Mouse (Mus musculus): ENCODE results near the gene Coq8b. TPM values are rescaled to one million over a fixed set of nuclear protein-coding genes. Genes with fewer than 3 reads are reported as not detected.
"Not testable (repeated sequence)": the region's sequence is repeated elsewhere in the genome, so short reads cannot be mapped to it uniquely, and the experiment has no call there.

Gene Coq8b
- total RNA-seq, 1 experiment = 12.8 TPM

DNA sequence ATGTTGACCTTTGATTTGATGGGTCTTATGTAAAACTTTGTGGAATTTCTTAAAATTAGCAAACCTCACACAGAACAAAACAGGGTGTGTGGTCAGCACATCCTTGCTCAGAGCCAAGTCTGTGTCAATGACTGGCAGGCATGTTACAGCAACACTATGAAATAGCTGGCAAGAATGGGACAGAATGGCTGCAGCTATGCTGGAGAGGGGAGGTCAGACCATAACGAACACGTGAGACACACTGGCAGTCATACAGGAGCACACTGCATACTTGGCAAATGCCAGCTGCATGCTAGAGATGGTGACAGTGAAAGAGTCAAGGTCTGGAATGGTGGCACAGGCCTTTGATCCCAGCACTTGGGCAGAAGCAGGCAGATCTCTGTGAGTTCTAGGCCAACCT is 2.9 kb downstream of the Coq8b start:
- no peak overlapping the region for H3K9ac ChIP-seq (ENCODE audit: insufficient read depth, low read depth, low read length, poor library complexity, severe bottlenecking)
- no peak overlapping the region for H3K4me3 ChIP-seq (ENCODE audit: insufficient read depth in 1 of 2, low read depth in 1 of 2, low read length in 2 of 2, poor library complexity in 1 of 2, severe bottlenecking in 1 of 2)
- DNase-seq (ENCODE audit: low read depth, low spot score) = no peak
- peaks cover 5 to 17% of the 10 kb centered on the region in 2 experiments; a peak in 3 of 4 replicates for H3K4me1 ChIP-seq (ENCODE audit: control insufficient read depth in 2 of 2, insufficient read depth in 2 of 2, low read length in 2 of 2, poor library complexity in 1 of 2)
- H3K27ac ChIP-seq (ENCODE audit: insufficient read depth, low read depth, low read length, poor library complexity, severe bottlenecking) = no peak overlapping the region
- H3K9me3 ChIP-seq (ENCODE audit: control insufficient read depth, insufficient read depth, low read depth, low read length) = no peaks in the 10 kb centered on the region
- no peak for TF ChIP-seq ZC3H11A (IDR thresholded peaks at IDR 0.05; ENCODE audit: borderline replicate concordance, low read depth, low read length)
- TF ChIP-seq ZNF384 (IDR thresholded peaks at IDR 0.05; ENCODE audit: low read depth, low read length) = no peak
- no peak for TF ChIP-seq MAFK (IDR thresholded peaks at IDR 0.05; ENCODE audit: insufficient read depth, low read depth, low read length)
- TF ChIP-seq HCFC1 (IDR thresholded peaks at IDR 0.05; ENCODE audit: borderline replicate concordance, insufficient read depth, low read length) = no peak
- no peak for TF ChIP-seq CHD2 (IDR thresholded peaks at IDR 0.05; ENCODE audit: low read depth, low read length)
- no peaks in the 10 kb centered on the region; the same call in 1 of the 2 replicates for H3K36me3 ChIP-seq (ENCODE audit: control insufficient read depth, insufficient read depth, low read length, poor library complexity, severe bottlenecking)
- in situ Hi-C loops (cut with MboI; ENCODE audit: low sequenced_read_pairs in 2 of 2, unreplicated experiment in 2 of 2) = no loop called here

DNA sequence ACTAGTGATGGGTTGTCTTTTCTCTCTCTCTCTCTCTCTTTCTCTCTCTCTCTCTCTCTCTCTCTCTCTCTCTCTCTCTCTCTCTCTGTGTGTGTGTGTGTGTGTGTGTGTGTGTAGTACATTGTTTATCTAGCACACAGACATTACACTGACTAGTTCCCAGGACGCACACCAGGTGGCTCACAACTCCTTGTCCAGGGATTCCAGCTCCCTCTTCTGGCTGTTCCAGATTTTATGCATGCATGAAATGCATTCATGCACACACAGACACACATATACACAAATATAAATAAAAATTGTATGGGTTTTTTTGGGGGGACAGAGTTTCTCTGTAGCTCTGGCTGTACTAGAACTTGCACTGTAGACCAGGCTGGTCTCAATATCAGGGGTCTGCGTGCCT is 4.7 kb downstream of the Coq8b start:
- DNase-seq (ENCODE audit: low read depth, low spot score) = no peak
- TF ChIP-seq ZNF384 (IDR thresholded peaks at IDR 0.05; ENCODE audit: low read depth, low read length) (no peak), MAFK (IDR thresholded peaks at IDR 0.05; ENCODE audit: insufficient read depth, low read depth, low read length) (no peak), HCFC1 (IDR thresholded peaks at IDR 0.05; ENCODE audit: borderline replicate concordance, insufficient read depth, low read length) (no peak), ZC3H11A (IDR thresholded peaks at IDR 0.05; ENCODE audit: borderline replicate concordance, low read depth, low read length) (no peak), CHD2 (IDR thresholded peaks at IDR 0.05; ENCODE audit: low read depth, low read length) (no peak)
- peaks cover under 1 to 13% of the 10 kb centered on the region in 2 experiments; a peak in 2 of 4 replicates for H3K4me1 ChIP-seq (ENCODE audit: control insufficient read depth in 2 of 2, insufficient read depth in 2 of 2, low read length in 2 of 2, poor library complexity in 1 of 2)
- no peaks in the 10 kb centered on the region; the same call in 1 of the 2 replicates for H3K36me3 ChIP-seq (ENCODE audit: control insufficient read depth, insufficient read depth, low read length, poor library complexity, severe bottlenecking)
- no peak overlapping the region for H3K27ac ChIP-seq (ENCODE audit: insufficient read depth, low read depth, low read length, poor library complexity, severe bottlenecking)
- no peak overlapping the region for H3K9ac ChIP-seq (ENCODE audit: insufficient read depth, low read depth, low read length, poor library complexity, severe bottlenecking)
- H3K4me3 ChIP-seq (ENCODE audit: insufficient read depth in 1 of 2, low read depth in 1 of 2, low read length in 2 of 2, poor library complexity in 1 of 2, severe bottlenecking in 1 of 2) = no peak overlapping the region
- H3K9me3 ChIP-seq (ENCODE audit: control insufficient read depth, insufficient read depth, low read depth, low read length) = no peaks in the 10 kb centered on the region
- in situ Hi-C loops (cut with MboI; ENCODE audit: low sequenced_read_pairs in 2 of 2, unreplicated experiment in 2 of 2) = no loop called here

DNA sequence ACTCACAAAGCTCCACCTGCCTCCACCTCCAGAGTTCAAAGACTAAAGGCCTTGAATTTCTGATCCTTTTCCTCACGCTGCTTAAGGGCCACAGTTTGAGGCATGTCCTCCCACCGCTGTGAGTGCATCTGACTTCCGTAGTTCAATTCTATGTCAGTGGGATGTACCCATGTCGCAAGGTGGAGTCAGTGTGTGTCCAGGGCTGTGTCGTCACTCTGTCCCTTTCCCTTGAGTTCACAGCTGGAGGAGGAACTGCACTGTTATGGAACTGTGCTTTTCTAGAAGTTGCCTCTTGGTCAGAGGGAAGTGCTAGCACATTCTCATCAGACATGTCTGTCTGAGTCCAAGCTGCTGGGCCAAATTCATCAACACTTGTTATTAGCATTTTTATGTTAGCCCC is 5.7 kb downstream of the Coq8b start:
- Histone ChIP-seq H3K4me3 (ENCODE audit: insufficient read depth in 1 of 2, low read depth in 1 of 2, low read length in 2 of 2, poor library complexity in 1 of 2, severe bottlenecking in 1 of 2) (no peak overlapping the region), H3K4me1 (ENCODE audit: control insufficient read depth in 2 of 2, insufficient read depth in 2 of 2, low read length in 2 of 2, poor library complexity in 1 of 2) (peaks cover 2 to 18% of the 10 kb centered on the region in 2 experiments; a peak in 2 of 4 replicates), H3K9me3 (ENCODE audit: control insufficient read depth, insufficient read depth, low read depth, low read length) (no peaks in the 10 kb centered on the region), H3K36me3 (ENCODE audit: control insufficient read depth, insufficient read depth, low read length, poor library complexity, severe bottlenecking) (no peaks in the 10 kb centered on the region; the same call in 1 of the 2 replicates), H3K9ac (ENCODE audit: insufficient read depth, low read depth, low read length, poor library complexity, severe bottlenecking) (no peak overlapping the region), H3K27ac (ENCODE audit: insufficient read depth, low read depth, low read length, poor library complexity, severe bottlenecking) (no peak overlapping the region)
- in situ Hi-C loops (cut with MboI; ENCODE audit: low sequenced_read_pairs in 2 of 2, unreplicated experiment in 2 of 2) = no loop called here
- no peak for DNase-seq (ENCODE audit: low read depth, low spot score)
- no peak for TF ChIP-seq CHD2 (IDR thresholded peaks at IDR 0.05; ENCODE audit: low read depth, low read length)
- TF ChIP-seq ZC3H11A (IDR thresholded peaks at IDR 0.05; ENCODE audit: borderline replicate concordance, low read depth, low read length) = no peak
- TF ChIP-seq ZNF384 (IDR thresholded peaks at IDR 0.05; ENCODE audit: low read depth, low read length) = no peak
- TF ChIP-seq MAFK (IDR thresholded peaks at IDR 0.05; ENCODE audit: insufficient read depth, low read depth, low read length) = no peak
- TF ChIP-seq HCFC1 (IDR thresholded peaks at IDR 0.05; ENCODE audit: borderline replicate concordance, insufficient read depth, low read length) = no peak

DNA sequence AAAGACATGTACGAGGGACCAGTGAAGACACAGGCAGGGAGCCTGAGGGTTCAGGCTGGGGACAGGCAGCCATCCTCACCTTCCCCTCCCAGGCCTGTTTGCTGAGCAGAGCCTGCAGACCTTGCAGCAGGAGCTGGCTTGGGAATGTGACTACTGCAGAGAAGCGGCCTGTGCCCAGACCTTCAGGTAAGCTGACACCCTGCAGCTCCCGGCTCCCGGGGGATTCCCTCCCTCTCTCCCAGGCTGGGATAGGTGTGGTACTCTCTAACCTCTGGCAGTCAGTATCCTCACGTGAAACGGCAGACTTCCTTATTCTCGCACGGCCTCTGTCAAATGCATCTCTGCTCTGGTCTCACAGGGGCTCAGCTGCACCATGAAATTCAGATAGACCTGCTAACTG is 10.4 kb downstream of the Coq8b start:
- Histone ChIP-seq H3K27ac (ENCODE audit: insufficient read depth, low read depth, low read length, poor library complexity, severe bottlenecking) (no peak overlapping the region), H3K4me1 (ENCODE audit: control insufficient read depth in 2 of 2, insufficient read depth in 2 of 2, low read length in 2 of 2, poor library complexity in 1 of 2) (peaks cover 2 to 13% of the 10 kb centered on the region in 2 experiments; a peak in 2 of 4 replicates), H3K9ac (ENCODE audit: insufficient read depth, low read depth, low read length, poor library complexity, severe bottlenecking) (no peak overlapping the region), H3K36me3 (ENCODE audit: control insufficient read depth, insufficient read depth, low read length, poor library complexity, severe bottlenecking) (no peaks in the 10 kb centered on the region; the same call in 1 of the 2 replicates), H3K4me3 (ENCODE audit: insufficient read depth in 1 of 2, low read depth in 1 of 2, low read length in 2 of 2, poor library complexity in 1 of 2, severe bottlenecking in 1 of 2) (no peak overlapping the region), H3K9me3 (ENCODE audit: control insufficient read depth, insufficient read depth, low read depth, low read length) (no peaks in the 10 kb centered on the region)
- no peak for TF ChIP-seq ZC3H11A (IDR thresholded peaks at IDR 0.05; ENCODE audit: borderline replicate concordance, low read depth, low read length)
- TF ChIP-seq HCFC1 (IDR thresholded peaks at IDR 0.05; ENCODE audit: borderline replicate concordance, insufficient read depth, low read length) = no peak
- no peak for TF ChIP-seq CHD2 (IDR thresholded peaks at IDR 0.05; ENCODE audit: low read depth, low read length)
- no peak for TF ChIP-seq MAFK (IDR thresholded peaks at IDR 0.05; ENCODE audit: insufficient read depth, low read depth, low read length)
- no peak for TF ChIP-seq ZNF384 (IDR thresholded peaks at IDR 0.05; ENCODE audit: low read depth, low read length)
- in situ Hi-C loops (cut with MboI; ENCODE audit: low sequenced_read_pairs in 2 of 2, unreplicated experiment in 2 of 2) = no loop called here
- no peak for DNase-seq (ENCODE audit: low read depth, low spot score)

DNA sequence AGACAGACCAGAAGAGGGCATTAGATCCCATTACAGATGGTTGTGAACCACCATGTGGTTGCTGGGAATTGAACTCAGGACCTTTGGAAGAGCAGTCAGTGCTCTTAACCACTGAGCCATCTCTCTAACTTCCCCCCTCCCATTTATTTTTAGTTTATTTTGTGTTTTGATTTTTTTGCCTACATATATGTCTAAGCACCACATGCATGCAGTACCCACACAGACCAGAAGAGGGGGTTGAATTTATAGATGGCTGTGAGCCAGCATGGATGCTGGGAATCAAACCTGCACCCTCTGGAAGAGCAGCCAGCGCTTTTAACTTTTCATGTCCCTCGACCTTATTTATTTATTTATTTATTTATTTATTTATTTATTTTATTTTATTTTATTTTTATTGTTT is 11.3 kb downstream of the Coq8b start:
- H3K9me3 ChIP-seq (ENCODE audit: control insufficient read depth, insufficient read depth, low read depth, low read length); H3K9ac ChIP-seq (ENCODE audit: insufficient read depth, low read depth, low read length, poor library complexity, severe bottlenecking); H3K36me3 ChIP-seq (ENCODE audit: control insufficient read depth, insufficient read depth, low read length, poor library complexity, severe bottlenecking); DNase-seq (ENCODE audit: low read depth, low spot score); in situ Hi-C loops (cut with MboI; ENCODE audit: low sequenced_read_pairs in 2 of 2, unreplicated experiment in 2 of 2); H3K4me3 ChIP-seq (ENCODE audit: insufficient read depth in 1 of 2, low read depth in 1 of 2, low read length in 2 of 2, poor library complexity in 1 of 2, severe bottlenecking in 1 of 2); H3K27ac ChIP-seq (ENCODE audit: insufficient read depth, low read depth, low read length, poor library complexity, severe bottlenecking): not testable (repeated sequence)
- peaks cover 2 to 13% of the 10 kb centered on the region in 2 experiments; a peak in 2 of 4 replicates for H3K4me1 ChIP-seq (ENCODE audit: control insufficient read depth in 2 of 2, insufficient read depth in 2 of 2, low read length in 2 of 2, poor library complexity in 1 of 2)

Data from ES-E14 (cell line).